Mouse (Mus musculus) limb, embryonic 13.5 days (tissue): Measurements from ENCODE around the gene Fez2. TPM values are rescaled to one million over a fixed set of nuclear protein-coding genes. Genes with fewer than 3 reads are reported as not detected.

Experiments
- ATAC-seq: fragments of 200-750 bp; cut with Nextera tagmentation; 2 replicates; pipeline ENCODE4 v1.8.0; 2017; ENCODE audit warnings: low read depth, moderate number of reproducible peaks, moderate TSS enrichment; ENCODE audit not compliant: low FRiP score
- H3K27ac ChIP-seq: fragments of 300-500 bp; sonication (generic); 2 replicates; pipeline ENCODE4 v1.5.1; 2015; ENCODE audit warnings: inconsistent platforms, mild to moderate bottlenecking, moderate library complexity
- H3K27me3 ChIP-seq: fragments of 300-500 bp; sonication (generic); 2 replicates; pipeline ENCODE4 v1.6.1; 2015; ENCODE audit warnings: mild to moderate bottlenecking, inconsistent platforms
- H3K36me3 ChIP-seq: fragments of 300-500 bp; sonication (generic); 2 replicates; pipeline ENCODE4 v1.6.1; 2015; ENCODE audit warnings: inconsistent platforms, mild to moderate bottlenecking, moderate library complexity
- H3K4me1 ChIP-seq: fragments of 300-500 bp; sonication (generic); 2 replicates; pipeline ENCODE4 v1.6.1; 2015; ENCODE audit warnings: inconsistent platforms
- H3K4me2 ChIP-seq: fragments of 300-500 bp; sonication (generic); replicated peaks from 2 replicates; pipeline ENCODE4 v1.6.1; 2015; ENCODE audit warnings: inconsistent platforms, mild to moderate bottlenecking, moderate library complexity
- H3K4me3 ChIP-seq: fragments of 300-500 bp; sonication (generic); 2 replicates; pipeline ENCODE4 v1.5.1; 2015; ENCODE audit warnings: moderate library complexity, mild to moderate bottlenecking, inconsistent platforms
- H3K9ac ChIP-seq: fragments of 300-500 bp; sonication (generic); 2 replicates; pipeline ENCODE4 v1.6.1; 2015; ENCODE audit warnings: mild to moderate bottlenecking, inconsistent platforms
- H3K9me3 ChIP-seq: fragments of 300-500 bp; sonication (generic); 2 replicates; pipeline ENCODE4 v1.6.1; 2016; ENCODE audit warnings: inconsistent platforms
- WGBS: fragments of 180-500 bp; shearing (Covaris S2); methylation state at CpG from one replicate; pipeline ENCODE4 v1.1.7; 2015; 5-methylcytosine and 5-hydroxymethylcytosine counted together
- polyA plus RNA-seq: library from polyadenylated mRNA; unstranded; fragments of >200 nt; fragmentation: Nextera tagmentation; extraction: Ambion mirVana; gene quantifications from 2 replicates; pipeline ENCODE4 v1.2.1, GENCODE M21; 2015

The Fez2 gene
- polyA plus RNA-seq, 1 experiment from 2014 or later: 41.2 TPM

- H3K27me3 ChIP-seq: no peaks in the 10 kb centered on the region
- 82% methylated on average over 7 of the region's 7 CpGs for WGBS
- ATAC-seq: no peak
- H3K9ac ChIP-seq: no peak overlapping the region
- H3K4me1 ChIP-seq: no peaks in the 10 kb centered on the region
- no peaks in the 10 kb centered on the region for H3K36me3 ChIP-seq
- H3K4me2 ChIP-seq: no peak overlapping the region
- H3K9me3 ChIP-seq: no peaks in the 10 kb centered on the region
- no peak overlapping the region for H3K4me3 ChIP-seq
- H3K27ac ChIP-seq: no peak overlapping the region; the same call in 1 of the 2 replicates
These were observed 26.9 kb upstream of the Fez2 start for GRCm38 (mm10) chr17:78444826-78445225.

DNA sequence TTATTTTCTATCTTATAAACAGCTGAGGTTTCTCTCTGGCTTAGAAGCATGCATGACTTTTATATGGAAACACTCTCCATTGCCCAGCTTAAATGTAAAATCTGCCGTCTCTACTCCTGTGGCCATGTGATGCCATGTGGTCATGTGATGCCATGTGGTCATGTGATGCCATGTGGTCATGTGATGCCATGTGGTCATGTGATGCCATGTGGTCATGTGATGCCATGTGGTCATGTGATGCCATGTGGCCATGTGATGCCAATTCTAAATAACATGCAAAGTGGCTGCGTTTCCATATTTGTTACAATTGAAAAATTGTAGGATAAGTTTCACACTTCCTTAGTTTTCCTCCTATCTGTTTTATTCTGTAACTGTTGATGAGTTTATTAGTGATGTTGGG lies 22.8 kb upstream of the Fez2 start:
- ATAC-seq: no peak
- Histone ChIP-seq H3K9ac (no peak overlapping the region), H3K4me2 (no peak overlapping the region), H3K36me3 (no peaks in the 10 kb centered on the region), H3K4me1 (no peaks in the 10 kb centered on the region), H3K27me3 (no peaks in the 10 kb centered on the region), H3K4me3 (no peak overlapping the region), H3K27ac (no peak overlapping the region), H3K9me3 (no peaks in the 10 kb centered on the region)
- 95% methylated on average over 2 of the region's 2 CpGs for WGBS

DNA sequence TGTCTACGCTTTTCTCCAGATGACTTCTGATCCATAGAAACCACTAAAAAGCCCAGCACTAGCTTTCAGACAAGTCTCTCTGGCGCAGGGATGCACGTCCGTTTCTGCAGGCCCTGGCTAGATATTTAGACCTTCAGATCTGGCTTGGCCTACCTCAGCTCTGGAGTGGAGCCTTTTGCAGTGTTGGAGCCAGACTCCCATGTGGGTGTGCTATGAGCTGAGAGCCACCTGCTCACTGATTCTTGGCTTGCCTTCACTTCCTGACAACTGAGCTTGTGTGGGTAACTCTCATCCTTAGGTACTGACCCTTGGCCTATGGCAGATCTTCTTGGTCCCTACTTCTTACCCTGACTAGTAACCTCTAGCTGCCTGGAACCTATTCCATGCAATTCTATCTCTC lies 19.2 kb upstream of the Fez2 start:
- H3K9me3 ChIP-seq: no peaks in the 10 kb centered on the region
- no peak overlapping the region for H3K4me3 ChIP-seq
- H3K4me2 ChIP-seq: no peak overlapping the region
- no peaks in the 10 kb centered on the region for H3K36me3 ChIP-seq
- no peaks in the 10 kb centered on the region for H3K4me1 ChIP-seq
- no peak overlapping the region for H3K9ac ChIP-seq
- no peak overlapping the region for H3K27ac ChIP-seq
- ATAC-seq: no peak
- 91% methylated on average over 4 of the region's 4 CpGs for WGBS
- H3K27me3 ChIP-seq: no peaks in the 10 kb centered on the region

GRCm38 (mm10) chr17:78435661-78436060 lies 17.7 kb upstream of the Fez2 start:
- Histone ChIP-seq H3K4me2 (no peak overlapping the region), H3K9ac (no peak overlapping the region), H3K36me3 (no peaks in the 10 kb centered on the region), H3K27ac (no peak overlapping the region), H3K27me3 (no peaks in the 10 kb centered on the region), H3K4me3 (no peak overlapping the region), H3K4me1 (no peaks in the 10 kb centered on the region), H3K9me3 (no peaks in the 10 kb centered on the region)
- 81% methylated on average over 6 of the region's 6 CpGs for WGBS
- no peak for ATAC-seq

GRCm38 (mm10) chr17:78434746-78435145 lies 16.8 kb upstream of the Fez2 start:
- WGBS: 43% methylated on average over 1 of the region's 1 CpGs
- Histone ChIP-seq H3K4me2 (no peak overlapping the region), H3K9me3 (no peaks in the 10 kb centered on the region), H3K4me3 (no peak overlapping the region), H3K4me1 (no peaks in the 10 kb centered on the region), H3K9ac (no peak overlapping the region), H3K36me3 (no peaks in the 10 kb centered on the region), H3K27ac (no peak overlapping the region), H3K27me3 (no peaks in the 10 kb centered on the region)
- no peak for ATAC-seq

DNA sequence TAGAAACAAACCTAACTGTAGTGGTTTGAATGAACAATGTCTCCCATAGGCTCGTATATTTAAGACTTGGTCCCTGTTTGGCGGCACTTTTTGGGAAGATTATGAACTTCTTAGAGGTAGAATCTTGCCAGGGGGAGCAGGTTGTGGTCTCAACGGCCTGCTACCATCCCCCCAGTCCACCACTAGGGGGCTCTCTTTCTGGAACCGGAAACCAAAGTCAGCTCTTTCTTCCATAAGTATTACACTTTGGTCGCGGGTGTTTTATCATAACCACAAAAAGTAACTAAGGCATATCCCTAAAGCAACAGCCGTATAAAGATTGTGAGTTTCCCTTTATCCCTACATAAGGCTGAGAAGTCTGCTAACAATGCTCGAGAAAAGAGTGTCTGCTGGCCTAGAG lies 12.4 kb upstream of the Fez2 start:
- WGBS: 70% methylated on average over 8 of the region's 8 CpGs
- Histone ChIP-seq H3K27ac (no peak overlapping the region), H3K27me3 (no peaks in the 10 kb centered on the region), H3K9me3 (no peaks in the 10 kb centered on the region), H3K4me2 (no peak overlapping the region), H3K4me1 (no peaks in the 10 kb centered on the region), H3K4me3 (no peak overlapping the region), H3K36me3 (no peaks in the 10 kb centered on the region), H3K9ac (no peak overlapping the region)
- no peak for ATAC-seq

DNA sequence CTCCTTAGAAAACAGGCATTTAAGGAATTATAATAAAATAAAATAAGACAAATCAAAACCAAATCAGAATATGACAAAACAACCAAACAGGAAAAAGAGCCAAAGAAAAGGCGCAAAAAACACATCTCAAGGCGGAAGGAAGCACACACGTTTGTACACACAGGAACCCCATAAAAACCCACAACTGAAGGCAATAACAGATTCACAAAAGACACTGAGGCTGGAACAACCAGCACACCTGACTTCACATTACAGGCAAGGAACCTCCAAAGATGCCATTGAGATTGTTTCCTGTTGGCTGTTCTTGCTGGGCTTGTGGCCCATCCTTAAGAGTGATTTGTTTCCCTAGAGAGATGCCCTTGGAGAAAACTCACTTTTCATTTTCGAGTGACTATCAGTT lies 11.1 kb upstream of the Fez2 start:
- WGBS: 87% methylated on average over 4 of the region's 4 CpGs
- H3K4me3 ChIP-seq: no peak overlapping the region
- no peaks in the 10 kb centered on the region for H3K27me3 ChIP-seq
- H3K36me3 ChIP-seq: no peaks in the 10 kb centered on the region
- no peaks in the 10 kb centered on the region for H3K4me1 ChIP-seq
- no peak for ATAC-seq
- H3K27ac ChIP-seq: no peak overlapping the region
- H3K9ac ChIP-seq: no peak overlapping the region
- no peak overlapping the region for H3K4me2 ChIP-seq
- no peaks in the 10 kb centered on the region for H3K9me3 ChIP-seq

- H3K4me3 ChIP-seq: no peak overlapping the region
- no peaks in the 10 kb centered on the region for H3K36me3 ChIP-seq
- no peaks in the 10 kb centered on the region for H3K27me3 ChIP-seq
- no peaks in the 10 kb centered on the region for H3K9me3 ChIP-seq
- no peak overlapping the region for H3K9ac ChIP-seq
- H3K27ac ChIP-seq: no peak overlapping the region
- no peak overlapping the region for H3K4me2 ChIP-seq
- no peaks in the 10 kb centered on the region for H3K4me1 ChIP-seq
- WGBS: 83% methylated on average over 8 of the region's 8 CpGs
- ATAC-seq: no peak
These were observed 7.1 kb upstream of the Fez2 start for GRCm38 (mm10) chr17:78425026-78425425.

GRCm38 (mm10) chr17:78419216-78419615 lies 1.3 kb upstream of the Fez2 start:
- Histone ChIP-seq H3K4me2 (no peak overlapping the region), H3K27ac (no peak overlapping the region), H3K9ac (no peak overlapping the region), H3K36me3 (no peaks in the 10 kb centered on the region), H3K27me3 (no peaks in the 10 kb centered on the region), H3K4me3 (no peak overlapping the region), H3K4me1 (peaks cover 8% of the 10 kb centered on the region), H3K9me3 (no peaks in the 10 kb centered on the region)
- WGBS: 73% methylated on average over 4 of the region's 4 CpGs
- no peak for ATAC-seq

GRCm38 (mm10) chr17:78415255-78415654 lies 2.7 kb downstream of the Fez2 start:
- Histone ChIP-seq H3K36me3 (peaks cover 3% of the 10 kb centered on the region; the same call in 1 of the 2 replicates), H3K27me3 (no peaks in the 10 kb centered on the region), H3K9me3 (no peaks in the 10 kb centered on the region), H3K27ac (no peak overlapping the region), H3K4me3 (no peak overlapping the region), H3K4me1 (peaks cover 23% of the 10 kb centered on the region), H3K4me2 (no peak overlapping the region), H3K9ac (no peak overlapping the region)
- WGBS: 82% methylated on average over 2 of the region's 2 CpGs
- no peak for ATAC-seq

DNA sequence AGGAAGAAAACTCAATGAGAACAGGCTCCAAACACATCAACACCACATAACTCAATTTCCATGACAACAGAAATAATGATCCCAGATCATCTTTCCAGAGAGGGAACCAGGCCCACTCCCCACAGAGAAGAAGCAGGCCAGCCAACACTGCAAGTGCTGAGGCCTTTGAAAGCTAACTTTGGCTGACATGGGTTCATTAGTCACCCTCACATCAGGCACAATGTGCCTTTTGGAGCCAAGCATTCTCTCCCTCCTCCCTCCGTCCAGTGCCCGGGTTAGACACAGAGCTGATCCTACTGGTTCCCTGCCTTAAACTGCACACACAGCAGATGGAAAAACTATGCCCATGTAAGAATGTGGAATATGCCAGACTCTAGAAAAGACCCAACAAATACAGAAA lies 8.1 kb downstream of the Fez2 start:
- Histone ChIP-seq H3K27me3 (no peaks in the 10 kb centered on the region), H3K9me3 (no peaks in the 10 kb centered on the region), H3K4me1 (peaks cover 29% of the 10 kb centered on the region; the same call in 1 of the 2 replicates), H3K27ac (no peak overlapping the region), H3K4me2 (no peak overlapping the region), H3K4me3 (no peak overlapping the region), H3K9ac (no peak overlapping the region), H3K36me3 (peaks cover 5% of the 10 kb centered on the region)
- 70% methylated on average over 2 of the region's 2 CpGs for WGBS
- 0 out of 2 replicates have a peak, but pooled peaks have one; percentile 44 for ATAC-seq

DNA sequence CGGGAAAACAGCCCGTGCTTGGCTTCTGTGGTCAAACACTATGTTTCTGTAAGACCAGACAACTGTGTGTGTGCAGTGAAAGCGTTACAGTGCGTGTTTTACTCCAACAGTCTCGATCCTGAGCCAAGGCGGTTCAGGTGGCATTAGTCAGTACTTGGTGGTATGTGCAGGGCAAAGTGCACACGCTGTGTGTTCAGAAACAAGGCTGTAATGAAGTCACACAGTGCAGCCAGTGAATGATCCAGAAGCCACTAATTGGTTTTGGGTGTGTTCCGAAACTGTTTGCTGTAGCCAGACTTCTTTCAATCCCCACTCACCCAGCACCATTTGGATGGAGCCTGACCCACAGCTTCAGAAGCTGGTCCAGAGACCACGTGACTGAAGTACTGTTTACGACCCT lies 9.6 kb downstream of the Fez2 start:
- H3K27me3 ChIP-seq: no peaks in the 10 kb centered on the region
- no peak overlapping the region for H3K4me2 ChIP-seq
- no peak for ATAC-seq
- no peak overlapping the region for H3K27ac ChIP-seq
- H3K9me3 ChIP-seq: no peaks in the 10 kb centered on the region
- WGBS: 69% methylated on average over 10 of the region's 10 CpGs
- no peak overlapping the region for H3K4me3 ChIP-seq
- peaks cover 19% of the 10 kb centered on the region for H3K36me3 ChIP-seq
- peaks cover 25% of the 10 kb centered on the region; the same call in 1 of the 2 replicates for H3K4me1 ChIP-seq
- H3K9ac ChIP-seq: no peak overlapping the region

DNA sequence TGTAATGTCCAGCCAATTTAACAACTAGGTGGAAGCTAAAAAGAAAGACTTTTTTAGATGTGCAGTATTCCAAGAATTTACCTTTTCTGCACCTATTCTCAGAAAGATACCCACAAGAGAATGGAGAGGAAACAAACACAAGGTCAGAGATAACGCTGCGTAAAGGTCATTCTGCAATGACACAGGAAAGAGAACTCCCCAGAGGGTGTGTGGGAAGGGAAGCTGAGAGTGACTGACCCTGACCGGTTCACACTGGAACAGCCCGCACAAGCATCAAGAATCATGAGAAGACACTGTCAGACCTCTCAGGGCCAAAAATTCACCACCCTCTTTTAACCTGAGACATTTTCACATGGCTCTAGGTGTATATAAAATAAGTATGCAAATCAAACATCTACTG lies 10.4 kb downstream of the Fez2 start:
- Histone ChIP-seq H3K4me3 (no peak overlapping the region), H3K27ac (no peak overlapping the region), H3K4me2 (no peak overlapping the region), H3K27me3 (no peaks in the 10 kb centered on the region), H3K4me1 (peaks cover 25% of the 10 kb centered on the region; the same call in 1 of the 2 replicates), H3K9ac (no peak overlapping the region), H3K36me3 (peaks cover 18% of the 10 kb centered on the region), H3K9me3 (no peaks in the 10 kb centered on the region)
- no peak for ATAC-seq
- WGBS: 84% methylated on average over 4 of the region's 4 CpGs
